Mouse (Mus musculus) E14TG2a.4 (cell line): Measurements from ENCODE around the gene Id2.

Source experiments
- H3K27me3 ChIP-seq: 2 replicates; pipeline ENCODE4 v1.6.1; 2014; ENCODE audit warnings: low read length, control low read depth; ENCODE audit not compliant: insufficient read depth
- H3K36me3 ChIP-seq: 2 replicates; pipeline ENCODE4 v1.6.1; 2014; ENCODE audit warnings: low read length, control low read depth; ENCODE audit not compliant: insufficient read depth
- H3K4me1 ChIP-seq: replicated peaks from 2 replicates; pipeline ENCODE4 v1.6.1; 2014; ENCODE audit warnings: low read depth, low read length, control low read depth
- H3K4me3 ChIP-seq: replicated peaks from 2 replicates; pipeline ENCODE4 v1.5.1; 2014; ENCODE audit warnings: mild to moderate bottlenecking, low read length
- H3K9me3 ChIP-seq: 2 replicates; pipeline ENCODE4 v1.6.1; 2014; ENCODE audit warnings: low read length, control low read depth
- CTCF ChIP-seq: conservative IDR thresholded peaks from 2 replicates; pipeline ENCODE4 v1.5.1; 2014; ENCODE audit warnings: low read length
- NANOG ChIP-seq: IDR thresholded peaks from 2 replicates; pipeline ENCODE4 v1.6.1; 2014; ENCODE audit warnings: borderline replicate concordance, low read length, mixed read lengths
- POU5F1 ChIP-seq: IDR thresholded peaks from 2 replicates; pipeline ENCODE4 v1.6.1; 2014; ENCODE audit warnings: low read length, borderline replicate concordance

Gene Id2

DNA sequence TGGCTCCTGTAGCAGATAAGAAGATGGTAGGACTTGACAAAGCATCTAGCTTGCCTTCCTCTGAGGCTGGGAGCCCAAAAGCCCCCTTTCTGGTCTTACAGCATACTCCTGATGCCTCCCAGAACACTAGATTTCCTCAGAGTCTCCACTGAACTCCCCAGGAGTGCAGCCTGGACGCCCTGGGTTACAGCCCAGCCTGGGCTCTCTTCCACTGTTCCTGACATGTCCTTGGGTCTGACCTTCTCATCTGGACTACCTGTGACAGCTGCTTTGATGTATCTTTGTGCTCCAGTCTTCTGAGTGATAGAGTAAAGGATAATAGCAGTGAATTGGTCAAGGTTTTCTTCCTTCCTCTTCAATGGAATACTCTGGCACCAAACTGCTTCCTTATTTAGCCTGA lies 17.5 kb upstream of the Id2 start:
- Histone ChIP-seq H3K27me3 (no peaks in the 10 kb centered on the region), H3K9me3 (peaks cover 19% of the 10 kb centered on the region), H3K4me3 (no peak overlapping the region), H3K36me3 (no peaks in the 10 kb centered on the region), H3K4me1 (peaks cover 31% of the 10 kb centered on the region)
- TF ChIP-seq POU5F1 (no peak), NANOG (no peak), CTCF (no peak)

DNA sequence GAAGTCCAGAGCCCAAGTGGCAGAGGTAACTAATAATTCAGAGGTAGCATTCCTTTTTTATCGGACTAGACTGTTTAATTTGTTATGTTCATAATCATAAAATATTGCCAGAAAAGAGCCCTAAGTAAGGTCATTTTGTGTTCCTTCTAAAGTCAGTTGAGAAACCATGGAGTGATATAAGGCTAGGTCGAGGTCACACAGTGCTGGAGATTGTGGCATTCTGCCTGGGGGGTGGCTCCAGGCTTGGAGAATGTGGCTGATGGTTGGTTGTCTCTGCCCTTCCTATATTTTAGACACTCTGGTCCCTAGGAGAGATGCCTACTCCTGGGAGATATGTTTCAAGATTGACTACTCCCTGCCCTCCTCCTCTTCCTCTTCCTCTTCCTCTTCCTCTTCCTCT lies 16.4 kb upstream of the Id2 start:
- Histone ChIP-seq H3K27me3 (no peaks in the 10 kb centered on the region), H3K9me3 (peaks cover 19% of the 10 kb centered on the region), H3K4me3 (no peak overlapping the region), H3K4me1 (peaks cover 32% of the 10 kb centered on the region), H3K36me3 (no peaks in the 10 kb centered on the region)
- no peak for TF ChIP-seq NANOG
- no peak for TF ChIP-seq POU5F1
- TF ChIP-seq CTCF: no peak

DNA sequence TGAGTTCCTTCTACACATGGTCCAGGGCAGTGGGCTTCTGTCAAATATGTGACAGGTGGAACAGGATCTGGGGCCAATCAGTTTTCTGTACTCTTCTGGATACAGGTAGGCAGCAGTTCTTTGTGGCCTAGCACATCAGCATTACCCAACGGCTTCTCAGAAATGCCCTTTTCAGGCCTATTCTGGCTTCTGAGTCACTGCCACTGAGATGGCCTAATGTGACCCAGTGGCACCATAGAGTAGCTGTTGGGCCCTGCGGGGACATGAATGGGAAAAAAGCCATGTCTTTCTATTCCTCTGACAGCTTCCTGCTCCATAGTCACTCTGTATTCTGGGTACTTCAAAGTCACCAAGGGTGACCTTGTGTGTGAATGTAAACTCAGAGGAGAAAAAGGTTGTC lies 15.9 kb upstream of the Id2 start:
- no peaks in the 10 kb centered on the region for H3K27me3 ChIP-seq
- H3K4me1 ChIP-seq: peaks cover 29% of the 10 kb centered on the region
- TF ChIP-seq NANOG (no peak), POU5F1 (no peak), CTCF (no peak)
- peaks cover 19% of the 10 kb centered on the region for H3K9me3 ChIP-seq
- H3K4me3 ChIP-seq: no peak overlapping the region
- no peaks in the 10 kb centered on the region for H3K36me3 ChIP-seq

DNA sequence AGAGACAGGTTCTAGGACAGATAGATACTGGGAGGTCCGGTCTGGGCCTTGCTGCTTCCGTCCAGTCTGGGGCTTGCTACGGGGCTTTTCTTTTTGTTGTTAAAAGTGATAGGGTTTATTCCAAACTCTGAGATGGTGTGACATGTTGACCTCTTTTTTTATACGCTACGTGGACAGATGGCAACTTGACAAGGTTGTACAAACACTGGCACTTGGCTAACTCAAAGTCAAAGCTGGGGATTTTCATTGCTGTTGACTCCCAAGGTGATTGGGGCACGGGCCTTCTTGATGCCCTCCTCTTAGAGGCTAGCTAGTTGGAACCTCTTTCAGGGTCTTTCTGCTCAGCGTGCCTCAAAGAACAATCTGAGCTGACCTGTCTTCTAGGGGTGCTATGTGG lies 13.7 kb upstream of the Id2 start:
- H3K27me3 ChIP-seq: 0 out of 2 replicates have a peak, but pooled peaks cover 3% of the 10 kb centered on the region
- no peak overlapping the region for H3K4me3 ChIP-seq
- no peaks in the 10 kb centered on the region for H3K36me3 ChIP-seq
- peaks cover 19% of the 10 kb centered on the region for H3K9me3 ChIP-seq
- TF ChIP-seq POU5F1: no peak
- TF ChIP-seq NANOG: no peak
- TF ChIP-seq CTCF: no peak
- peaks cover 28% of the 10 kb centered on the region for H3K4me1 ChIP-seq

DNA sequence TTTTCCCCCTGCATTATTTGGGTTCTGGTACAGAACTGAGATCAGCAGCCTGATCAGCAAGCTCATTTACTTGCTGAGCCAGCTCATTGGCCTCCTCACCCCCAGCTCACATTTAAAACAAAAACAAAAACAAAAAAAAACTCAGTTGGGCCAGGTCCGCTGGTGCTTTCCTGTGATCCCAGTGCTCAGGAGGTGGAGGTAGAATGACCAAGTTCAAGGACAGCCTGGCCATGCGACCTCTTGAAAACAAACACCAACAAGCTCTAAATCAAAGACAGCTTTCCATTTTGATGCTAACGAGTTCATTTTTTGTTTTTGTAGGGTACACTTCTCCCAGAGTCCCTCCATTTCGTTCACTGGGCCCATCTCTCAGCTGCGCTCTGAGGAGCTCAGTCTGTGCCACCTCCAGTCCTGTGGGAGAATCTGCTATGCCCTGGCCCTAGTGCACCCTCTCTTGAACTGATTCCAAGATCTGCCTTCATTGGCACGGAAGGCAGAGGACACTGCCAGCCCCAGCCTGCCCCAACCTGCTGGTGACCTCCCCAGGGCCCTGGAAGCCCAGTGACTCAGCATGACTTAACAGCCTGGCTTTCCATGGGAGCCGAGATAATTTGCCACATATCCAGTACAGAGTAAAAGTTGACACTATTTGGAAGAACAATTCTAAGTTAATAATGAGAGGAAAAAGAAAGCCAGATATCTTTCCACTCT lies 13.2 kb upstream of the Id2 start:
- no peak for TF ChIP-seq NANOG
- no peak for TF ChIP-seq CTCF
- no peak for TF ChIP-seq POU5F1
- Histone ChIP-seq H3K4me1 (peaks cover 25% of the 10 kb centered on the region), H3K4me3 (no peak overlapping the region), H3K36me3 (no peaks in the 10 kb centered on the region), H3K27me3 (peaks cover 7% of the 10 kb centered on the region; the same call in 1 of the 2 replicates), H3K9me3 (peaks cover 19% of the 10 kb centered on the region)

DNA sequence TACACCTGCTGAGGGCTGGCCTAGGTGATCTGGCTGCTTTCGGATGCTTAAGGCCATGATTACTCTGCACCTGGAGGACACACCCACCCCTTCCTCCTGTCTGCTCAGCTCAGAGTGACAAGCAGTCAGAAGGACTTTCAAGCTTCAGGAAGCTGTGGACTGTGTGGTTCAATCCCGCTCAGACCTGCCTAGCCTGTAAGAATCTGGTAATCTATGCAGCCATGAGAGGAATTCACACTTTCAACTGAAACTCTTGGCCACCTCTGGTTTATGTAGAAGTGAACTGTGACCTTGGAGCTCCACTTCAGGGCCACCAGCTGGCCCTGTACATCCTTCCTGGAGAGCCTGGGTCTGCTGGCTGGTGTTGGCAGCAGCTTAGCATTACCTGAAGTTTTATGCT lies 11.9 kb upstream of the Id2 start:
- TF ChIP-seq NANOG (no peak), CTCF (no peak), POU5F1 (no peak)
- Histone ChIP-seq H3K4me3 (no peak overlapping the region), H3K4me1 (peaks cover 23% of the 10 kb centered on the region), H3K9me3 (peaks cover 14% of the 10 kb centered on the region), H3K36me3 (no peaks in the 10 kb centered on the region), H3K27me3 (peaks cover 9% of the 10 kb centered on the region)

DNA sequence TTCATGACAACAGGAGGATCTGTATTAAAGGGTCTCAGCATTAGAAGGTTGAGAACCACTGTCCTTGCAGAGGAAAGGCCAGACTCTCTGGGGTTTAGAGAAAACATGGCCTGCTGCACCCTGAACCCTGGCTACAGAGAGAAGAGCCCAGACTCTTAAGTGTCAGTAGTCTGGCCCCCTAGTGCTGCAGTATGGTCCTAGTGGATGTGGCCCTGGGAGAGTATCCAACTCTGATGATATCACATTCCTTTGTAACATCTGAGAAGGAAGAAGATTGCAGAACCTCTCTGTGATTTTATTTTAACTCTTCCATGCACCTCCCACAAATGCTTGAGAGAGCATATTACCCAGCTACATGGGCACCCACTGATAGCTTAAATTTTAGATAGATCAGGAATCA lies 7.6 kb upstream of the Id2 start:
- H3K27me3 ChIP-seq: peaks cover 34% of the 10 kb centered on the region

DNA sequence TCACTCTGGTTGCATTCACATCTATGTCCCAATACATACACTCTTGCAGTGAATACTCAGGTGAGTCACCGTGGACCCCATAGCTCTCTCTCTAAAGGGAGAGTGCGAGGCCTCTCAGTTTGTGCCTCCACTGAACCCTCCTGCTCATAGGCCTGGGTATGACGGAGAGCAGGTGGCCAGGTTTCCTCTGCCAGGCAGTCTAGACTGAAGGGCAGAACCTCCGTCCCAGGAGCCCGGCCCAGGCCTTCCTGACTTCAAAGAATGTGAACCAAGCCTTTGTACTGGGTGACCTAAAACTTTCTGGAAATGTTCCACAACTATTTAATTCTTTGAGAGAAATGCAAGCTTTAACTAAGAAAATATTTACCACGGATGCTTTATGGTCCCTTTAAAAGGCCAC lies 7.0 kb upstream of the Id2 start:
- H3K4me1 ChIP-seq: peaks cover 33% of the 10 kb centered on the region
- no peak overlapping the region for H3K4me3 ChIP-seq
- peaks cover 34% of the 10 kb centered on the region for H3K27me3 ChIP-seq
- TF ChIP-seq CTCF (no peak), NANOG (no peak), POU5F1 (no peak)
- no peaks in the 10 kb centered on the region for H3K9me3 ChIP-seq
- no peaks in the 10 kb centered on the region for H3K36me3 ChIP-seq

More for the DNA sequence above, 7.6 kb upstream of the Id2 start:
- H3K4me3 ChIP-seq: no peak overlapping the region
- TF ChIP-seq NANOG (no peak), POU5F1 (no peak), CTCF (no peak)
- no peaks in the 10 kb centered on the region for H3K9me3 ChIP-seq
- no peaks in the 10 kb centered on the region for H3K36me3 ChIP-seq
- H3K4me1 ChIP-seq: peaks cover 39% of the 10 kb centered on the region

DNA sequence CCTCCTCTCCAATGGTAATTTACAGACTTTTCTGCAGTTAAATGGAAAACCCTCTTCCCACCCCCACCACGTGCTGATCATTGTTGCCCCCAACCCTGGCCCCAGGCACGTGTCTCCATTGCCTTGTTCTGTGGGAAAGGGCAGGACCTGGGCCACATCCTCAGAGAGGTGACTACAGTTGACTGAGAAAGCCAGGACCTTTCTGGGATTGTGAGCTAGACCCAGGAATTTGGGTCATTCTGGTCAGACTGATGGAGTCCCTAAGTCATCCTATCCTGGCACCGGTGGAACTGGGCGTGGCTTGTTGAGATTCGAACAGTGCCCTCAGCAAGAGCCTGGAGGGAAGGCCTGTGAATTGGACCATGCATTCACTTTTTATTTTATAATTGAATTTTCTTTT lies 4.4 kb upstream of the Id2 start:
- Histone ChIP-seq H3K27me3 (peaks cover 43% of the 10 kb centered on the region), H3K4me1 (peaks cover 44% of the 10 kb centered on the region), H3K4me3 (peak overlapping the region; percentile 68), H3K36me3 (no peaks in the 10 kb centered on the region), H3K9me3 (no peaks in the 10 kb centered on the region)
- no peak for TF ChIP-seq NANOG
- no peak for TF ChIP-seq CTCF
- no peak for TF ChIP-seq POU5F1
